Mouse (Mus musculus) liver, postnatal 0 days (tissue): ENCODE measurements around the gene Popdc2. TPM values are rescaled to one million over a fixed set of nuclear protein-coding genes. Genes with fewer than 3 reads are reported as not detected.

Source experiments
- ATAC-seq: fragments of 200-750 bp; cut with Nextera tagmentation; 2 replicates; pipeline ENCODE4 v1.8.0; 2017; ENCODE audit warnings: mild to moderate bottlenecking, moderate library complexity
- DNase-seq: peaks from one replicate; pipeline ENCODE4 v3.0.0-alpha.2; 2016
- H3K27ac ChIP-seq: fragments of 300-500 bp; sonication (generic); 2 replicates; pipeline ENCODE4 v1.5.1; 2014; ENCODE audit warnings: antibody characterized with exemption, moderate library complexity, mild to moderate bottlenecking, low read depth
- H3K27me3 ChIP-seq: fragments of 300-500 bp; sonication (generic); 2 replicates; pipeline ENCODE4 v1.6.1; 2014; ENCODE audit warnings: low read length, control low read depth, mixed read lengths; ENCODE audit not compliant: insufficient read depth
- H3K36me3 ChIP-seq: fragments of 300-500 bp; sonication (generic); replicated peaks from 2 replicates; pipeline ENCODE4 v1.6.1; 2014; ENCODE audit warnings: mild to moderate bottlenecking, control low read depth, low read length, moderate library complexity, mixed read lengths; ENCODE audit not compliant: insufficient read depth
- H3K4me1 ChIP-seq: fragments of 300-500 bp; sonication (generic); 2 replicates; pipeline ENCODE4 v1.6.1; 2014; ENCODE audit warnings: antibody characterized with exemption, mild to moderate bottlenecking, control low read depth; ENCODE audit not compliant: insufficient read depth
- H3K4me2 ChIP-seq: fragments of 300-500 bp; sonication (generic); 2 replicates; pipeline ENCODE4 v1.6.1; 2014; ENCODE audit warnings: low read depth, mild to moderate bottlenecking, low read length, moderate library complexity, mixed read lengths
- H3K4me3 ChIP-seq: fragments of 300-500 bp; sonication (generic); 2 replicates; pipeline ENCODE4 v1.5.1; 2014; ENCODE audit warnings: low read depth, low read length
- H3K9ac ChIP-seq: fragments of 300-500 bp; sonication (generic); replicated peaks from 2 replicates; pipeline ENCODE4 v1.6.1; 2014; ENCODE audit warnings: mild to moderate bottlenecking, moderate library complexity
- H3K9me3 ChIP-seq: fragments of 300-500 bp; sonication (generic); 2 replicates; pipeline ENCODE4 v1.6.1; 2016; ENCODE audit warnings: mild to moderate bottlenecking, control low read depth, low read length, mixed read lengths
- CTCF ChIP-seq: sonication (generic); IDR thresholded peaks from 2 replicates; pipeline ENCODE4 v1.5.1; 2016; ENCODE audit warnings: antibody characterized with exemption, low read depth
- EP300 ChIP-seq: IDR thresholded peaks from 2 replicates; pipeline ENCODE4 v1.6.1; 2016; ENCODE audit warnings: antibody characterized with exemption, low read depth, mild to moderate bottlenecking
- WGBS: fragments of 180-500 bp; shearing (Covaris S2); extraction: QIAGEN DNeasy Blood & Tissue Kit; methylation state at CpG from one replicate; pipeline ENCODE4 v1.1.7; 2014; ENCODE audit not compliant: insufficient replicate concordance; 5-methylcytosine and 5-hydroxymethylcytosine counted together
- polyA plus RNA-seq: library from polyadenylated mRNA; unstranded; fragments of >200 nt; fragmentation: Nextera tagmentation; extraction: Ambion mirVana; gene quantifications from 2 replicates; pipeline ENCODE4 v1.2.1, GENCODE M21; 2015

Popdc2 gene
- polyA plus RNA-seq, 1 experiment from 2014 or later: 12.6 TPM

DNA sequence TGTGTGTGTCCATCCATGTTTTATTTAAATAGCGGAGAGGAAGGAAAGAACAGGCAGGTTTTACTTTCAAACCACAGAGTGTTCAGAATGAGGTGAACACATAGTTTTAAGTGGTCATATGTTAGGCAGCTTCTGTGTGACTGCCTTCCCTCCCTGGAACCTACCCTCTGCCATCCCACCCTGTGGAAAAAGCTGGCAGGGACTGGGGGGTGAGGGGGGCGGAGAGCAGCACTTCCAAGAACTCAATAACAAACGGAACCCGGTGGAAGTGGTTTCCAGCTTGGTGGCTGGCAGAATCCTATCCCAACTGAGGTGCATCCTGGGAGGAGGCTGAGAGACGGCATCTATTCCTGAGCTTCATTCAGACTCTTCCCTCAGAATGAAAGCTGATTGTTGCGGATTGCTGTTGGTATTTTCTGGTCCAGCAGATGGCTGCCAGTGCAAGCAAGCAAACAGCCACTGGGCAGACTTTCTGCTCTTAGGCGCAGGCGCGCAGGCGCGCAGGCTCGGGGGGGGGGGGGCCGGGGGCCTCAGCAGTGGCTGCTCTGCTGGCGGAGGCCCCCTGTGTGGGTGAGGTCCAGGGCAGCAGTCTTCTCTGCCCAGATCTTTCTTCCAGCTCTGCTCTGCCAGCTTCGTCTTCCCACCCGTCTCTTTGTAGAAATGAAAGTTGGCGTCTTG, 14.3 kb downstream of the Popdc2 start:
- Histone ChIP-seq H3K27ac (peak overlapping the region; percentile 60; the same call in 1 of the 2 replicates), H3K4me2 (peak overlapping the region; percentile 76), H3K36me3 (peaks cover 5% of the 10 kb centered on the region; the same call in 1 of the 2 replicates), H3K9ac (peak overlapping the region; percentile 57), H3K27me3 (no peaks in the 10 kb centered on the region), H3K4me3 (peak overlapping the region; percentile 56), H3K9me3 (no peaks in the 10 kb centered on the region), H3K4me1 (peaks cover 30% of the 10 kb centered on the region)
- ATAC-seq (no peak), DNase-seq (peak; percentile 59)
- WGBS: 41% methylated on average over 14 of the region's 17 CpGs
- TF ChIP-seq EP300: no peak
- peak; percentile 61 for TF ChIP-seq CTCF

DNA sequence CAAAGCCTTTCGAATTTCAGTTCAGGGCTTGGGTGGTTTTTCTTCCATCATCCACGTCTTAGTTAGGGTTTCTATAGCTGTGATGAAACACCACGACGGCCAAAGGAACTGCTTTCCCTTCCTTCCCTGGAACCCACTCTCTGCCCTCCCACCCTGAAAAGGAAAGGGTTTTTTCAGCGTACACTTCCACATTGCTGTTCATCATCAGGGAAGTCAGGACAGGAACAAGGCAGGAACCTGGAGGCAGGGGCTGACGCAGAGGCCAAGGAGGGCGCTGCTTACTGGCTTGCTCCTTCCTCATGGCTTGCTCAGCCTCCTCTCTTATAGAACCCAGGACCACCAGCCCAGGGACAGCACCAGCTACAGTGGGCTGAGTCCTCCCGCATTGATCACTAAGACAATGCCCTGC, 14.8 kb downstream of the Popdc2 start:
- Histone ChIP-seq H3K9me3 (no peaks in the 10 kb centered on the region), H3K4me2 (peak overlapping the region; percentile 76), H3K36me3 (peaks cover 5% of the 10 kb centered on the region; the same call in 1 of the 2 replicates), H3K4me3 (peak overlapping the region; percentile 56), H3K9ac (peak overlapping the region; percentile 57), H3K27me3 (no peaks in the 10 kb centered on the region), H3K4me1 (peaks cover 29% of the 10 kb centered on the region), H3K27ac (peak overlapping the region; percentile 60; the same call in 1 of the 2 replicates)
- ATAC-seq (no peak), DNase-seq (no peak)
- TF ChIP-seq EP300: no peak
- no peak for TF ChIP-seq CTCF
- WGBS: 37% methylated on average over 8 of the region's 8 CpGs

DNA sequence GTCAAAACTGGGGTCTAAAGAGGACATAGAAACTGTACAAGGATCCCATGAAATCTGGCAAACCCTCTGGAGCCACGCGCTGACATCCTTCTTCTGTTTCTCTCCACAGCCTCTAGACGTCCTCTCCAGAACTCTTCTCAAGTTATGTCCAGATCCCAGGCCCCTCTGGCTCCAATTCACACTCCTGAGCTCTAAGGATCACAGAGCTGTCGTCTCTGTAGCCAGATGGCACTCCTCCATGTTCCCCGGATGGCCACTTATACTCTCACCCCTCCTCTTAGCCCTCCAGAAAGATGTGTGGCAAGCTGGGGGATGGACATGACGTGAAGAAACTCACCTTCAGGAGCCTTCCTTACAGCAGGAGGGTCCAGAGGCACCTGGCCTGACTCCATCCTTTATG, 15.5 kb downstream of the Popdc2 start:
- Histone ChIP-seq H3K9me3 (no peaks in the 10 kb centered on the region), H3K36me3 (peaks cover 5% of the 10 kb centered on the region; the same call in 1 of the 2 replicates), H3K9ac (no peak overlapping the region), H3K4me1 (peaks cover 29% of the 10 kb centered on the region), H3K4me2 (no peak overlapping the region), H3K4me3 (no peak overlapping the region), H3K27ac (no peak overlapping the region), H3K27me3 (no peaks in the 10 kb centered on the region)
- DNase-seq (no peak), ATAC-seq (no peak)
- 83% methylated on average over 6 of the region's 6 CpGs for WGBS
- TF ChIP-seq CTCF: no peak
- TF ChIP-seq EP300: no peak

DNA sequence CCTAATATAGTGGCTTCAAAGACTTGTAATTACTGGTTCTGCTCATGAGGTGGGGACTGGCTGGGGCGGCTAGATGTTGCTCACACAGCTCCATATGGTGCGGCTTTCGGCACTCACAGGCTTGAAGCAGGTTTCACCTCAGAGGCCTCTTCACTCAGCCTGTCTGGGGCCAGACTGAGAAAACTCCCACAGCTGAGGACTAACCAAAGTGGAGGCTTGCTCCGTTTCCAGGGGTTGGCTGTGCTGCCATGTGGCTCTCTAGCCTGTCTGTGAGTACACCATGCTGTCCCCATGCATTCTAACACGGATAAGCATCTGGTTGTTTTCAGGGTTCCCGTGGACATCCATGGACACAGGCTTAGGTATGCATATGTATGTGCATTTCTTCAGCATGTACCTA, 16.6 kb downstream of the Popdc2 start:
- H3K36me3 ChIP-seq: peaks cover 5% of the 10 kb centered on the region; the same call in 1 of the 2 replicates
- H3K9ac ChIP-seq: no peak overlapping the region
- H3K9me3 ChIP-seq: no peaks in the 10 kb centered on the region
- 84% methylated on average over 6 of the region's 6 CpGs for WGBS
- ATAC-seq: no peak
- H3K27ac ChIP-seq: no peak overlapping the region
- H3K4me1 ChIP-seq: peaks cover 31% of the 10 kb centered on the region
- no peak overlapping the region for H3K4me3 ChIP-seq
- no peak overlapping the region for H3K4me2 ChIP-seq
- TF ChIP-seq CTCF: no peak
- no peak for TF ChIP-seq EP300
- no peaks in the 10 kb centered on the region for H3K27me3 ChIP-seq
- no peak for DNase-seq

DNA sequence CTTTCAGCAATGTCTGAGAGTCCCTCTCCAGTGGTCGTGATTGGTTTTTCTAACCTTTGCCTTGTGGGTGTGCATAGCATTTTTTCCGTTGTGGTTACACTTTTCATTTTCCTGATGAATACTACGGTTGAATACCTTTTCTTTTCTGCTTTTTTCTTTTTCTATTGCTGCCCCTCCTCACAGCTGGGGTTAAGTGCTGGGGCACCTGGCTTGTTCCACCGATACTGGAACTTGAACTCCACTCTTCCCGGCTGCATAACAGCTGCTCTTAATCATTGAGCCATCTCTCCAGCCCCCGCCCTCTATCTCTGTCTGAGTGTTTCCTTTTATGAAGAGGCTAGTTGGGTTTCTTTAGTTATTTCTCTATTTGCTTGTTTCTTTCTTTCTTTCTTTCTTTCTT, 17.1 kb downstream of the Popdc2 start:
- Histone ChIP-seq H3K27ac (no peak overlapping the region), H3K4me1 (peaks cover 31% of the 10 kb centered on the region), H3K9ac (no peak overlapping the region), H3K4me2 (no peak overlapping the region), H3K9me3 (no peaks in the 10 kb centered on the region), H3K27me3 (no peaks in the 10 kb centered on the region), H3K4me3 (no peak overlapping the region), H3K36me3 (peaks cover 5% of the 10 kb centered on the region; the same call in 1 of the 2 replicates)
- DNase-seq (no peak), ATAC-seq (no peak)
- WGBS: 32% methylated on average over 6 of the region's 6 CpGs
- TF ChIP-seq EP300: no peak
- no peak for TF ChIP-seq CTCF

DNA sequence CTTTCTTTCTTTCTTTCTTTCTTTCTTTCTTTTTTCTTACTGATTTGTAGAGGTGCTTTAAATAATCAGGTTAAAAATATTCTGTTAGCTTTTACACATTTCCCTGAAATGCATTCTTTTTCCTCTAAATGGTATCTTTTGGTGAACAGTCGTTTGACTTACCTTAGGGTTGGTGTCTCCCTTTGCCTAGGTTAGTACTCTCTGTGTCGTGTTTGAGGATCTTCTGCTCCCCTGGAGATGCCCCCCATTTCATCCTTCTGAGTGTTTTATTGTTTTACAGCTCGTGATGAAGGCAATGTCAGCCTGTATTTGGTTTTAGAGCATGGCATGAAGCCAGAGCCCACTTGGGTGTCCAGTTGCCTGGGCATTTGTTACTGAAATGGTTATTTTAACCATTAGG, 17.5 kb downstream of the Popdc2 start:
- Histone ChIP-seq H3K27me3 (no peaks in the 10 kb centered on the region), H3K36me3 (peaks cover 5% of the 10 kb centered on the region; the same call in 1 of the 2 replicates), H3K4me2 (no peak overlapping the region), H3K27ac (no peak overlapping the region), H3K9me3 (no peaks in the 10 kb centered on the region), H3K4me1 (peaks cover 30% of the 10 kb centered on the region), H3K4me3 (no peak overlapping the region), H3K9ac (no peak overlapping the region)
- DNase-seq: no peak
- ATAC-seq: no peak
- WGBS: 53% methylated on average over 3 of the region's 3 CpGs
- no peak for TF ChIP-seq CTCF
- no peak for TF ChIP-seq EP300
